Mouse (Mus musculus): Measurements from ENCODE around the gene Tcl1b5. TPM values are rescaled to one million over a fixed set of nuclear protein-coding genes. Genes with fewer than 3 reads are reported as not detected.
"Not testable (repeated sequence)": the region's sequence is repeated elsewhere in the genome, so short reads cannot be mapped to it uniquely, and the experiment has no call there.

The Tcl1b5 gene
- polyA plus RNA-seq (2016; fragmentation: Nextera tagmentation; extraction: Ambion mirVana): not detected in 2 replicates

GRCm38 (mm10) chr12:105176044-105176443, at the start of gene Tcl1b5:
TSS of gene Tcl1b5 (plus strand) at chr12:105176344.
- not testable (repeated sequence) for H3K9me3 ChIP-seq; H3K27ac ChIP-seq (replicated peaks); H3K4me3 ChIP-seq; H3K36me3 ChIP-seq (replicated peaks); DNase-seq (ENCODE audit: low spot score); H3K4me1 ChIP-seq; H3K27me3 ChIP-seq (replicated peaks; ENCODE audit: low read depth, poor library complexity, severe bottlenecking)
- WGBS: 70% methylated on average over 3 of the region's 3 CpGs

GRCm38 (mm10) chr12:105126516-105126915, 49.6 kb upstream of the Tcl1b5 start:
- 43% methylated on average over 4 of the region's 4 CpGs for WGBS
- Histone ChIP-seq H3K4me3 (no peak overlapping the region), H3K27me3 (replicated peaks; ENCODE audit: low read depth, poor library complexity, severe bottlenecking) (no peaks in the 10 kb centered on the region), H3K36me3 (replicated peaks) (no peaks in the 10 kb centered on the region), H3K4me1 (no peaks in the 10 kb centered on the region), H3K27ac (replicated peaks) (no peak overlapping the region), H3K9me3 (no peaks in the 10 kb centered on the region)
- no peak for DNase-seq (ENCODE audit: low spot score)

GRCm38 (mm10) chr12:105127607-105128006, 48.5 kb upstream of the Tcl1b5 start:
- no peak for DNase-seq (ENCODE audit: low spot score)
- Histone ChIP-seq H3K27ac (replicated peaks) (no peak overlapping the region), H3K27me3 (replicated peaks; ENCODE audit: low read depth, poor library complexity, severe bottlenecking) (no peaks in the 10 kb centered on the region), H3K9me3 (no peaks in the 10 kb centered on the region), H3K36me3 (replicated peaks) (no peaks in the 10 kb centered on the region), H3K4me3 (no peak overlapping the region), H3K4me1 (no peaks in the 10 kb centered on the region)
- 89% methylated on average over 2 of the region's 2 CpGs for WGBS

GRCm38 (mm10) chr12:105129494-105130205, 46.5 kb upstream of the Tcl1b5 start:
- WGBS: 59% methylated on average over 3 of the region's 3 CpGs
- not testable (repeated sequence) for H3K4me1 ChIP-seq; H3K4me3 ChIP-seq; DNase-seq (ENCODE audit: low spot score); H3K27ac ChIP-seq (replicated peaks); H3K9me3 ChIP-seq; H3K36me3 ChIP-seq (replicated peaks); H3K27me3 ChIP-seq (replicated peaks; ENCODE audit: low read depth, poor library complexity, severe bottlenecking)

DNA sequence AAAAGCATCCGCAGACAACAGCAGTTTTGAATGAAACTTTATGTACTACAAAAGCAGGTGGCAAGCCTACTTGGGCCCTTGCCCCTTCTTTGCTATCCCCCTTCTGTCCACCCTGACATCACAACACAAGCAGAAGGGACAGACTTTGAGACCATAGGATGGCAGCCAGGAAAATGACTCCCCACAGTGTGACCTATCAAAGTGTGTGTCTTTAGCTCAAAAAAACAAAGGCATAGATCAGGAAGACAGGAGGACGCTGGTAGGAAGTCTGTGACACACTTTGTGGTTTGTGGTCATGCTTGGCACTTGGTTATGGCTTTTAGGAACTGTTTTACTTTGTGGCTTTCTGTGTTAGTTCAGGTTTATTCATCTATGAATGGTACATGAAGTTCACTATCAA, 42.0 kb upstream of the Tcl1b5 start:
- not testable (repeated sequence) for H3K36me3 ChIP-seq (replicated peaks); DNase-seq (ENCODE audit: low spot score); H3K4me1 ChIP-seq; H3K27me3 ChIP-seq (replicated peaks; ENCODE audit: low read depth, poor library complexity, severe bottlenecking); H3K27ac ChIP-seq (replicated peaks); H3K4me3 ChIP-seq; H3K9me3 ChIP-seq
- 71% methylated on average over 2 of the region's 2 CpGs for WGBS

DNA sequence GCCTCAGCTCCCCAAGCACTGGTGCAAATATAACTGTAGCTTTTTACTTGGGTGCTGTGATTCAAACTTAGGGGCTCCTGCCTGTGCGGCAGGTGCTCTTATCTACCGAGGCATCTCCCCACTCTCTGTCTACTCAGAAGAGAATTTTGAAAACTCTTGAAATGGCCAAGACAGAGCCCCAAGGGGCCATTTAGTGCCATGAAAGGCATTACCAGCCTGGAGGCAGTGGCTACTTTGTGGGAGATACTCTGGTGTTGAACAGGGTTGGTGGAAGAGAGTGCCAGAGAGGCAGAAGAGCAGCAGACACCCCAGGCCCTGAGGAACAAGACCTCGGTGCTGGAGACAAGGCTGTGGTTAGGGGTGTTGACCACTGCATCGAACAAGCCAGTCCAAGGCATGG, 41.3 kb upstream of the Tcl1b5 start:
- not testable (repeated sequence) for DNase-seq (ENCODE audit: low spot score); H3K27ac ChIP-seq (replicated peaks); H3K9me3 ChIP-seq; H3K36me3 ChIP-seq (replicated peaks); H3K4me3 ChIP-seq; H3K4me1 ChIP-seq; H3K27me3 ChIP-seq (replicated peaks; ENCODE audit: low read depth, poor library complexity, severe bottlenecking)
- 84% methylated on average over 4 of the region's 4 CpGs for WGBS

- H3K27ac ChIP-seq (replicated peaks); H3K9me3 ChIP-seq; H3K27me3 ChIP-seq (replicated peaks; ENCODE audit: low read depth, poor library complexity, severe bottlenecking); H3K4me1 ChIP-seq; DNase-seq (ENCODE audit: low spot score); H3K36me3 ChIP-seq (replicated peaks); H3K4me3 ChIP-seq: not testable (repeated sequence)
- 88% methylated on average over 1 of the region's 1 CpGs for WGBS
Measured at GRCm38 (mm10) chr12:105137729-105138128, 38.4 kb upstream of the Tcl1b5 start.

- Histone ChIP-seq H3K4me1 (no peaks in the 10 kb centered on the region), H3K27ac (replicated peaks) (no peak overlapping the region), H3K27me3 (replicated peaks; ENCODE audit: low read depth, poor library complexity, severe bottlenecking) (no peaks in the 10 kb centered on the region), H3K9me3 (no peaks in the 10 kb centered on the region), H3K4me3 (no peak overlapping the region), H3K36me3 (replicated peaks) (no peaks in the 10 kb centered on the region)
- DNase-seq (ENCODE audit: low spot score): no peak
- 88% methylated on average over 3 of the region's 3 CpGs for WGBS
Measured at GRCm38 (mm10) chr12:105143096-105143495, 33.0 kb upstream of the Tcl1b5 start.

DNA sequence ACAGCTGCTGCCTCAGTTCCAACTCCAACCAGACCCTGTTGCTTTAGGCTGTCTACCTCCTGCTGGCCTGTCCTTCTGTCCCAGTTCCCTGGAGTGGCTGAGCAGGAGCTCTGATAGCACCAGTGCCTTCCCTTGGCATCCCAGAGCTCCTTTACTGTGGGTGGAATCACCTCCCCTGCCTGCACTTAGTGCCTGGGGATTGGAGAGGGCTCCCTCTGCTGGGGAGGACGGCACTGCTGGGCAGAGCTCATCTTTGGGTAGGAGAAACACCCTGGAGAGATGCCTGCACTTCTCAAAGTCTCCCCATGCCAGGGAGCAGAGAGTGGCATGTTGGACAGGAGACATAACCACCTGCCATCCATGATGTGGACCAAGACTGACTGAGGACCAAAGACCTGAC, 31.2 kb upstream of the Tcl1b5 start:
- H3K4me1 ChIP-seq; H3K27ac ChIP-seq (replicated peaks); H3K4me3 ChIP-seq; H3K36me3 ChIP-seq (replicated peaks); H3K9me3 ChIP-seq; H3K27me3 ChIP-seq (replicated peaks; ENCODE audit: low read depth, poor library complexity, severe bottlenecking); DNase-seq (ENCODE audit: low spot score): not testable (repeated sequence)
- WGBS: 38% methylated on average over 1 of the region's 1 CpGs

DNA sequence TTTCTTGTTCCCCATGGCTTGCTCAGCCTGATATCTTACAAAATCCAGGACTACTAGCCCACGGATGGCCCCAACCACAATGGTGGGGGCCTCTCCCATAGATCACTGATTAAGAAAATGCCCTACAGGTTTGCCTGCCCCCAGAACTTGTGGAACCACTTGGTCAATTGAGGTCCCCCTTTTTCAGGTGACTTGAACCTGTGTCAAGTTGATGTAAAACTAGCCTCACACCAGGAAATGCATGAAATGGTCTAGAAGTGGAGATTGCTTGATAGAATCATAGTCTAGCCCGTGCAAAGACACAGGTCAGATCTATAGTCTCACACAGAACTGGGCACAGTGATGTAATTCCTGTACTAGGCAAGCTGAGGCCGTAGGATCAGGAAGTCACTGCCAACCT, 30.4 kb upstream of the Tcl1b5 start, which contains the start of gene Tcl1b2:
Gene Tcl1b2 (plus strand): TSS at position 301 of the 400 bp plus-strand sequence.
- H3K4me1 ChIP-seq: no peaks in the 10 kb centered on the region
- no peak within 1 kb of the TSS for H3K27ac ChIP-seq (replicated peaks)
- DNase-seq (ENCODE audit: low spot score): no peak
- WGBS: 78% methylated on average over 3 of the region's 3 CpGs
- H3K27me3 ChIP-seq (replicated peaks; ENCODE audit: low read depth, poor library complexity, severe bottlenecking): no peaks in the 10 kb centered on the region
- H3K4me3 ChIP-seq: no peak within 1 kb of the TSS
- no peaks in the 10 kb centered on the region for H3K9me3 ChIP-seq
- no peaks in the 10 kb centered on the region for H3K36me3 ChIP-seq (replicated peaks)

DNA sequence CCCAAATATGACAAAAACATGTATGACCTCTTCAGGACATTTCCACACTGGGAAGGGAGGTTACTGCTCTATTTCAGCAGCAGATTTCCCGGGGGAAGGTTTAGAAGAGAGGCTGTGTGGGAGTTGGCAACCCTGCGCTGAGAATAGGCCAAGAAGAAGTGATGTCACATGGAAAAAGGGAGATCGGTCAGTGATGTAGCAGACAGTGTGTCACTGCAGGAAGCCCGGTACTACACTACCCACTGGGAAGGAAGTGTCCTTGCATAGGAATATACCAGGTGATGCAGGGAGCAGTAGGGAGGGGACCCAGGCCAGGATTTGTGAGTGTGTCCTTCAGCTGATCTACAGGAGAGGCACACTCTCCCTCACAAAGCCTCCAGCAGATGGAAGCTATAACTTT, 20.9 kb upstream of the Tcl1b5 start:
- WGBS: 77% methylated on average over 4 of the region's 4 CpGs
- H3K9me3 ChIP-seq; H3K27me3 ChIP-seq (replicated peaks; ENCODE audit: low read depth, poor library complexity, severe bottlenecking); DNase-seq (ENCODE audit: low spot score); H3K4me3 ChIP-seq; H3K4me1 ChIP-seq; H3K36me3 ChIP-seq (replicated peaks); H3K27ac ChIP-seq (replicated peaks): not testable (repeated sequence)

GRCm38 (mm10) chr12:105158842-105159241, 17.3 kb upstream of the Tcl1b5 start:
- Histone ChIP-seq H3K4me1 (no peaks in the 10 kb centered on the region), H3K36me3 (replicated peaks) (no peaks in the 10 kb centered on the region), H3K9me3 (no peaks in the 10 kb centered on the region), H3K27ac (replicated peaks) (no peak overlapping the region), H3K4me3 (no peak overlapping the region), H3K27me3 (replicated peaks; ENCODE audit: low read depth, poor library complexity, severe bottlenecking) (no peaks in the 10 kb centered on the region)
- WGBS: 81% methylated on average over 6 of the region's 6 CpGs
- DNase-seq (ENCODE audit: low spot score): no peak

DNA sequence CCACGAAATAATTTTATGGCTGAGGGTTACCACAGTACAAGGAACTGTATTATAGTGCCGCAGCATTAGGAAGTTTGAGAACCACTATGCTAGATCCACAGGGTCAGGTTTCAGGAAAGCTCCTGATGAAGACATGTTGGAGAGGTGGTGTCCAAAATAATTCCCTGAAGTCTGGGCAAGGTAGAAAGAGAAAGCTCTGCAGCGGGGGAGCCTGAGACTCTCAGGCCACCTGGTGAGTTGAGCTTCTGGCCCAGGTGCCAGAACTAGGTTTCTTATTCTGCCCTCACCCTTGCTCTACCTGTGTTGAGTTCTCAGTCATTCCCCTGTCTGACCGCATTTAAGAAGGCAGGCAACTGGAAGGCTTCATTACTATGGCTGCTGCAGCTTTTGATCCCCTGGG, 16.8 kb upstream of the Tcl1b5 start, which contains the start of gene Tcl1b1:
Gene Tcl1b1 (plus strand): TSS at position 301 of the 400 bp plus-strand sequence.
- WGBS: 88% methylated on average over 4 of the region's 4 CpGs
- no peaks in the 10 kb centered on the region for H3K9me3 ChIP-seq
- no peak within 1 kb of the TSS for H3K4me3 ChIP-seq
- no peak for DNase-seq (ENCODE audit: low spot score)
- H3K36me3 ChIP-seq (replicated peaks): no peaks in the 10 kb centered on the region
- no peaks in the 10 kb centered on the region for H3K27me3 ChIP-seq (replicated peaks; ENCODE audit: low read depth, poor library complexity, severe bottlenecking)
- no peak within 1 kb of the TSS for H3K27ac ChIP-seq (replicated peaks)
- H3K4me1 ChIP-seq: no peaks in the 10 kb centered on the region

Data from embryonic facial prominence, embryonic 10.5 days (tissue).